In genomic region chr7:141094487-141095205, GRCm38 (mm10) we compare ENCODE assay signal across 17 mouse cellular contexts. TPM values are rescaled to one million over a fixed set of nuclear protein-coding genes. Genes with fewer than 3 reads are reported as not detected.
DNase-seq lines count a peak whose midpoint lies in the region; ATAC-seq and TF ChIP-seq lines count a peak whose summit lies in the region.
"Had no signal": no experiment of that assay in that cellular context is flagged by ENCODE, and none has a peak within 500 bp of the region (broad histone marks: within the 10 kb centered on the region; RNA-seq: fewer than 3 reads in every experiment).

No protein-coding gene starts in this region.

- no peak overlapping the region for H3K4me3 ChIP-seq in intestine, embryonic 16.5 days (ENCODE audit: low read length)
- H3K4me3 ChIP-seq in kidney, postnatal 0 days (replicated peaks; ENCODE audit: low read depth, low read length): no peak overlapping the region
- H3K4me3 ChIP-seq in liver, embryonic 11.5 days (ENCODE audit: low read depth, low read length): peak overlapping the region; percentile 25
- H3K4me3 ChIP-seq in midbrain, embryonic 14.5 days (replicated peaks; ENCODE audit: low read depth, low read length): no peak overlapping the region
- H3K4me3 ChIP-seq: limb, embryonic 13.5 days had no signal

- no peaks in the 10 kb centered on the region for H3K9me3 ChIP-seq in intestine, embryonic 16.5 days (ENCODE audit: control insufficient read depth, low read length)
- no peaks in the 10 kb centered on the region for H3K9me3 ChIP-seq in kidney, postnatal 0 days (replicated peaks; ENCODE audit: low read length)
- no peaks in the 10 kb centered on the region for H3K9me3 ChIP-seq in liver, embryonic 11.5 days (ENCODE audit: control insufficient read depth, low read length)
- no peaks in the 10 kb centered on the region for H3K9me3 ChIP-seq in midbrain, embryonic 14.5 days (ENCODE audit: control insufficient read depth, low read length)
- H3K9me3 ChIP-seq: limb, embryonic 13.5 days had no signal

- peak; percentile 36 for DNase-seq in 416B (ENCODE audit: low read depth)
- DNase-seq in kidney, postnatal 0 days (ENCODE audit: low spot score): no peak
- no peak for DNase-seq in liver, embryonic 11.5 days (ENCODE audit: low spot score)
- DNase-seq in midbrain, embryonic 14.5 days: no peak
- DNase-seq in cerebellum, postnatal 10 days: no peak
- no peak for DNase-seq in right cerebral cortex, postnatal 25 days
- DNase-seq in urinary bladder, postnatal 4 days (ENCODE audit: low spot score in 2 of 2): no peak
- DNase-seq: adrenal gland, postnatal 36 days; cerebellum, adult 9-11 months; embryo, embryonic 11 days; gastrocnemius, adult 2 months; lung, postnatal 14 days had no signal

- H3K36me3 ChIP-seq in intestine, embryonic 16.5 days (ENCODE audit: control insufficient read depth, insufficient read depth, low read length): no peaks in the 10 kb centered on the region
- no peaks in the 10 kb centered on the region for H3K36me3 ChIP-seq in kidney, postnatal 0 days (ENCODE audit: insufficient read depth, low read length)
- no peaks in the 10 kb centered on the region for H3K36me3 ChIP-seq in liver, embryonic 11.5 days (ENCODE audit: control insufficient read depth, insufficient read depth, low read length)
- no peaks in the 10 kb centered on the region for H3K36me3 ChIP-seq in midbrain, embryonic 14.5 days (ENCODE audit: control insufficient read depth, insufficient read depth, low read length)
- H3K36me3 ChIP-seq: limb, embryonic 13.5 days had no signal

- no peaks in the 10 kb centered on the region for H3K27me3 ChIP-seq in intestine, embryonic 16.5 days (replicated peaks; ENCODE audit: control insufficient read depth, insufficient read depth, low read length)
- no peaks in the 10 kb centered on the region for H3K27me3 ChIP-seq in kidney, postnatal 0 days (ENCODE audit: insufficient read depth, low read length)
- peaks cover 3% of the 10 kb centered on the region for H3K27me3 ChIP-seq in liver, embryonic 11.5 days (replicated peaks; ENCODE audit: control insufficient read depth, insufficient read depth, low read length)
- peaks cover 13% of the 10 kb centered on the region for H3K27me3 ChIP-seq in midbrain, embryonic 14.5 days (ENCODE audit: control insufficient read depth, insufficient read depth, low read length)

- 61% methylated on average over 15 of the region's 15 CpGs for WGBS in intestine, embryonic 16.5 days
- WGBS in kidney, postnatal 0 days: 51% methylated on average over 15 of the region's 15 CpGs
- WGBS in liver, embryonic 11.5 days: 59% methylated on average over 15 of the region's 15 CpGs
- 65% methylated on average over 15 of the region's 15 CpGs for WGBS in midbrain, embryonic 14.5 days

- no peak overlapping the region for H3K4me2 ChIP-seq in intestine, embryonic 16.5 days (ENCODE audit: low read depth, low read length)
- peak overlapping the region; percentile 30; the same call in 1 of the 2 replicates for H3K4me2 ChIP-seq in kidney, postnatal 0 days (ENCODE audit: low read length)
- peak overlapping the region; percentile 41 for H3K4me2 ChIP-seq in liver, embryonic 11.5 days
- no peak overlapping the region for H3K4me2 ChIP-seq in midbrain, embryonic 14.5 days (ENCODE audit: low read length)
- H3K4me2 ChIP-seq: limb, embryonic 13.5 days; midbrain, embryonic 11.5 days had no signal

- H3K27ac ChIP-seq in intestine, embryonic 16.5 days (ENCODE audit: low read length): no peak overlapping the region; the same call in 1 of the 2 replicates
- peak overlapping the region; percentile 78 for H3K27ac ChIP-seq in kidney, postnatal 0 days
- H3K27ac ChIP-seq in liver, embryonic 11.5 days (ENCODE audit: low read depth, low read length): peak overlapping the region; percentile 57
- H3K27ac ChIP-seq in midbrain, embryonic 14.5 days (replicated peaks; ENCODE audit: low read depth, low read length): no peak overlapping the region
- H3K27ac ChIP-seq: hindbrain, postnatal 0 days; limb, embryonic 13.5 days had no signal

- no peak for TF ChIP-seq CTCF in kidney, postnatal 0 days (IDR thresholded peaks at IDR 0.05; ENCODE audit: low read depth)

- no peak for ATAC-seq in intestine, embryonic 16.5 days
- ATAC-seq in kidney, postnatal 0 days (replicated peaks; ENCODE audit: low FRiP score, low read depth): peak; percentile 64
- ATAC-seq in liver, embryonic 11.5 days (replicated peaks; ENCODE audit: low FRiP score): no peak
- ATAC-seq in midbrain, embryonic 14.5 days (ENCODE audit: low FRiP score, low TSS enrichment): no peak
- ATAC-seq: forebrain, embryonic 16.5 days; hindbrain, postnatal 0 days had no signal

- H3K9ac ChIP-seq in intestine, embryonic 16.5 days (ENCODE audit: low read depth, low read length): peak overlapping the region; percentile 32
- H3K9ac ChIP-seq in kidney, postnatal 0 days (ENCODE audit: low read depth, low read length): no peak overlapping the region
- peak overlapping the region; percentile 32; the same call in 1 of the 2 replicates for H3K9ac ChIP-seq in liver, embryonic 11.5 days (ENCODE audit: low read depth, low read length)
- H3K9ac ChIP-seq in midbrain, embryonic 14.5 days (replicated peaks; ENCODE audit: low read length): no peak overlapping the region
- H3K9ac ChIP-seq: limb, embryonic 13.5 days had no signal

- H3K4me1 ChIP-seq in intestine, embryonic 16.5 days (ENCODE audit: control insufficient read depth, insufficient read depth, low read length): peaks cover 35% of the 10 kb centered on the region
- H3K4me1 ChIP-seq in kidney, postnatal 0 days (replicated peaks; ENCODE audit: insufficient read depth, low read length): peaks cover 17% of the 10 kb centered on the region
- H3K4me1 ChIP-seq in liver, embryonic 11.5 days (replicated peaks; ENCODE audit: control insufficient read depth, insufficient read depth, low read length): peaks cover 29% of the 10 kb centered on the region
- 0 out of 2 replicates have a peak, but pooled peaks cover 5% of the 10 kb centered on the region for H3K4me1 ChIP-seq in midbrain, embryonic 14.5 days (ENCODE audit: control insufficient read depth, insufficient read depth, low read length)

RNA-seq across cellular contexts. Expression of gene Sigirr, which starts 5.7 kb away (rescaled TPM):
- polyA plus RNA-seq in intestine, embryonic 16.5 days (2015; fragmentation: Nextera tagmentation; extraction: Ambion mirVana): 29.4 and 32.8 TPM in 2 replicates
- polyA plus RNA-seq in kidney, postnatal 0 days (2015; fragmentation: Nextera tagmentation; extraction: Ambion mirVana): 54.1 and 59.6 TPM in 2 replicates
- 21.4 and 23.5 TPM in 2 replicates for polyA plus RNA-seq in liver, embryonic 11.5 days (2014; fragmentation: Nextera tagmentation; extraction: Ambion mirVana)
- 1.2 and 2.1 TPM in 2 replicates for polyA plus RNA-seq in midbrain, embryonic 14.5 days (2014; fragmentation: Nextera tagmentation; extraction: Ambion mirVana)

RNA-seq across cellular contexts. Expression of gene Pkp3, which starts 16.6 kb away (rescaled TPM):
- 31.3 and 32.4 TPM in 2 replicates for polyA plus RNA-seq in intestine, embryonic 16.5 days (2015; fragmentation: Nextera tagmentation; extraction: Ambion mirVana)
- 11.1 and 13.4 TPM in 2 replicates for polyA plus RNA-seq in kidney, postnatal 0 days (2015; fragmentation: Nextera tagmentation; extraction: Ambion mirVana)
- polyA plus RNA-seq in liver, embryonic 11.5 days (2014; fragmentation: Nextera tagmentation; extraction: Ambion mirVana): 1.9 and 2.7 TPM in 2 replicates
- not detected in 2 replicates for polyA plus RNA-seq in midbrain, embryonic 14.5 days (2014; fragmentation: Nextera tagmentation; extraction: Ambion mirVana)
- polyA plus RNA-seq: forebrain, embryonic 16.5 days had no signal

RNA-seq across cellular contexts. Expression of gene Ano9, which starts 23.0 kb away (rescaled TPM):
- 43.6 and 50.1 TPM in 2 replicates for polyA plus RNA-seq in intestine, embryonic 16.5 days (2015; fragmentation: Nextera tagmentation; extraction: Ambion mirVana)
- 6.9 and 8.1 TPM in 2 replicates for polyA plus RNA-seq in kidney, postnatal 0 days (2015; fragmentation: Nextera tagmentation; extraction: Ambion mirVana)
- polyA plus RNA-seq in liver, embryonic 11.5 days (2014; fragmentation: Nextera tagmentation; extraction: Ambion mirVana): 0.09 and 0.41 TPM in 2 replicates
- 0.14 and 0.18 TPM in 2 replicates for polyA plus RNA-seq in midbrain, embryonic 14.5 days (2014; fragmentation: Nextera tagmentation; extraction: Ambion mirVana)

RNA-seq across cellular contexts. Expression of gene Ptdss2, which starts 27.5 kb away (rescaled TPM):
- 59.0 and 60.3 TPM in 2 replicates for polyA plus RNA-seq in intestine, embryonic 16.5 days (2015; fragmentation: Nextera tagmentation; extraction: Ambion mirVana)
- polyA plus RNA-seq in kidney, postnatal 0 days (2015; fragmentation: Nextera tagmentation; extraction: Ambion mirVana): 75.3 and 85.1 TPM in 2 replicates
- 134 and 147 TPM in 2 replicates for polyA plus RNA-seq in liver, embryonic 11.5 days (2014; fragmentation: Nextera tagmentation; extraction: Ambion mirVana)
- 69.4 and 77.6 TPM in 2 replicates for polyA plus RNA-seq in midbrain, embryonic 14.5 days (2014; fragmentation: Nextera tagmentation; extraction: Ambion mirVana)

RNA-seq across cellular contexts. Expression of gene B4galnt4, which starts 33.7 kb away (rescaled TPM):
- 7.2 and 7.3 TPM in 2 replicates for polyA plus RNA-seq in intestine, embryonic 16.5 days (2015; fragmentation: Nextera tagmentation; extraction: Ambion mirVana)
- 6.4 and 7.4 TPM in 2 replicates for polyA plus RNA-seq in kidney, postnatal 0 days (2015; fragmentation: Nextera tagmentation; extraction: Ambion mirVana)
- 3.4 and 4.7 TPM in 2 replicates for polyA plus RNA-seq in liver, embryonic 11.5 days (2014; fragmentation: Nextera tagmentation; extraction: Ambion mirVana)
- polyA plus RNA-seq in midbrain, embryonic 14.5 days (2014; fragmentation: Nextera tagmentation; extraction: Ambion mirVana): 44.1 and 56.0 TPM in 2 replicates

Comparison
In these comparisons a context has a peak if more than half of its experiments do, and no peak if none do; other contexts are left out.
1. H3K27ac ChIP-seq: peak in kidney, postnatal 0 days (single experiment) and liver, embryonic 11.5 days (single experiment); none in intestine, embryonic 16.5 days (single experiment) and midbrain, embryonic 14.5 days (single experiment).
2. H3K4me2 ChIP-seq: peak in kidney, postnatal 0 days (single experiment) and liver, embryonic 11.5 days (single experiment); none in intestine, embryonic 16.5 days (single experiment) and midbrain, embryonic 14.5 days (single experiment).
3. H3K9ac ChIP-seq: peak in intestine, embryonic 16.5 days (single experiment) and liver, embryonic 11.5 days (single experiment); none in kidney, postnatal 0 days (single experiment) and midbrain, embryonic 14.5 days (single experiment).